In the genomic region with DNA sequence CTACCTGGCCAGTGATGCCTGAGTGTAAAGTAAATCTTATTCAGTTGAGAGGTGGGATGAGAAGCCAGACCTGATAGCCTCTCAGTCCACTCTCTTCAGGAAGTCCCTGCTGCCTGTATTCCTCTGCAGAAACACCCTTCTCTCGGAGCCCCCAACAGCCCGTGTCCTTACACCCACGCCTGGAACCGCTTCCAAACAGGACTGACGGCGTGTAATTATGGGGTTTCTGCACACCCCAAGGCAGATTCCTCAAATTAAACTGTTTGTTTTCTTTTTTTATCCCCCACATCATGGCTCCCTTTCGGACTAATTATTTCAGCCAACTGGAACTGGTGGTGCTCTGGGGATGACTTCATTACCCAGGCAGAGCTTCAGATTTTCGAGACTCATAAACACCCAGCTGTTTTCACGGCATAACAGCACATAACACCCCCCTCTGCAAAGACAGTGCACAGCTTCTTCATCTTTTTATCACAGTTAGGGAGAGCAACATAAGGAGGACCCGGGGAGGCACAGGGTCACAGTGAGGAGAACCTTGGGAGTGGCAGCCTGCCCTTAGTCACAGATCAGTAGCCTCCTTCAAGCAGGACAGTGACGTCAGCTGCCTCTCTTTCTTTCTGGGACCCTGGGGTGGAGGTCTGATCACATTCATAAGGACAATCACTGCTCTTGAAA, we compare ENCODE assay signal across 16 mouse cellular contexts.
DNase-seq lines count a peak whose midpoint lies in the region; ATAC-seq and TF ChIP-seq lines count a peak whose summit lies in the region.
"Had no signal": no experiment of that assay in that cellular context is flagged by ENCODE, and none has a peak within 500 bp of the region (broad histone marks: within the 10 kb centered on the region; RNA-seq: fewer than 3 reads in every experiment).

No protein-coding gene starts in this region.

- no peak overlapping the region for H3K27ac ChIP-seq in kidney, postnatal 0 days
- H3K27ac ChIP-seq in spleen, adult 2 months (ENCODE audit: insufficient read depth, low read length), result peak overlapping the region; percentile 32
- H3K27ac ChIP-seq: heart, embryonic 13.5 days; intestine, embryonic 15.5 days had no signal

- WGBS in kidney, postnatal 0 days, result 18% methylated on average over 11 of the region's 11 CpGs
- WGBS in spleen, adult 2 months, result 87% methylated on average over 11 of the region's 11 CpGs

- H3K27me3 ChIP-seq in kidney, postnatal 0 days (ENCODE audit: insufficient read depth, low read length), result no peaks in the 10 kb centered on the region
- no peaks in the 10 kb centered on the region for H3K27me3 ChIP-seq in spleen, adult 2 months (ENCODE audit: control insufficient read depth, insufficient read depth, low read length)
- H3K27me3 ChIP-seq: heart, embryonic 13.5 days; intestine, embryonic 15.5 days had no signal

- peak; percentile 9 to 13 for DNase-seq in frontal cortex, postnatal 36 days (ENCODE audit: low spot score in 2 of 2)
- no peak for DNase-seq in frontal cortex, postnatal 14 days (ENCODE audit: low spot score in 2 of 2)
- DNase-seq in kidney, postnatal 0 days (ENCODE audit: low spot score), result peak; percentile 11
- no peak for DNase-seq in kidney, postnatal 10 days
- no peak for DNase-seq in spleen, adult 2 months (ENCODE audit: low read depth in 1 of 2, low spot score in 2 of 2)
- DNase-seq in spleen, postnatal 10 days (ENCODE audit: low spot score in 2 of 2), result no peak
- no peak for DNase-seq in adrenal gland, postnatal 14 days
- DNase-seq in thymus, postnatal 10 days (ENCODE audit: low spot score in 2 of 2), result no peak
- DNase-seq: B cell, adult 2 months; cerebellum, adult 9-11 months; layer of hippocampus, adult 9-11 months; lung, postnatal 10 days; spleen, adult 18-20 months had no signal

- H3K9me3 ChIP-seq in kidney, postnatal 0 days (replicated peaks; ENCODE audit: low read length), result no peaks in the 10 kb centered on the region
- H3K9me3 ChIP-seq: heart, embryonic 13.5 days; intestine, embryonic 15.5 days had no signal

- H3K4me2 ChIP-seq in kidney, postnatal 0 days (ENCODE audit: low read length), result no peak overlapping the region
- H3K4me2 ChIP-seq: heart, embryonic 13.5 days; intestine, embryonic 15.5 days; midbrain, embryonic 11.5 days had no signal

- no peak; the same call in 1 of the 2 replicates for ATAC-seq in kidney, postnatal 0 days (replicated peaks; ENCODE audit: low FRiP score, low read depth)
- ATAC-seq: intestine, embryonic 15.5 days had no signal

- peaks cover 9% of the 10 kb centered on the region for H3K4me1 ChIP-seq in kidney, postnatal 0 days (replicated peaks; ENCODE audit: insufficient read depth, low read length)
- H3K4me1 ChIP-seq in spleen, adult 2 months (ENCODE audit: control insufficient read depth, insufficient read depth, insufficient read length), result no peaks in the 10 kb centered on the region
- H3K4me1 ChIP-seq: intestine, embryonic 15.5 days had no signal

- no peak for TF ChIP-seq CTCF in kidney, postnatal 0 days (IDR thresholded peaks at IDR 0.05; ENCODE audit: low read depth)
- no peak for TF ChIP-seq CTCF in spleen, adult 2 months (IDR thresholded peaks at IDR 0.05; ENCODE audit: extremely low read depth, insufficient read depth, insufficient read length, insufficient replicate concordance)

- no peaks in the 10 kb centered on the region for H3K36me3 ChIP-seq in kidney, postnatal 0 days (ENCODE audit: insufficient read depth, low read length)
- no peaks in the 10 kb centered on the region for H3K36me3 ChIP-seq in spleen, adult 2 months (ENCODE audit: control insufficient read depth, insufficient read depth, low read length)
- H3K36me3 ChIP-seq: heart, embryonic 13.5 days; intestine, embryonic 15.5 days had no signal

- no peak overlapping the region for H3K9ac ChIP-seq in kidney, postnatal 0 days (ENCODE audit: low read depth, low read length)
- H3K9ac ChIP-seq: heart, embryonic 13.5 days; intestine, embryonic 15.5 days had no signal

- no peak for TF ChIP-seq POLR2A in spleen, adult 2 months (IDR thresholded peaks at IDR 0.05; ENCODE audit: low read depth, low read length)

- H3K4me3 ChIP-seq in kidney, postnatal 0 days (replicated peaks; ENCODE audit: low read depth, low read length), result no peak overlapping the region
- H3K4me3 ChIP-seq in spleen, adult 2 months (ENCODE audit: extremely low read depth, insufficient read depth, insufficient read length), result no peak overlapping the region
- H3K4me3 ChIP-seq: heart, embryonic 13.5 days; intestine, embryonic 15.5 days had no signal

Comparison
In these comparisons a context has a peak if more than half of its experiments do, and no peak if none do; other contexts are left out.
1. DNase-seq: peak in frontal cortex, postnatal 36 days (2 of 2) and kidney, postnatal 0 days (single experiment); none in frontal cortex, postnatal 14 days (0 of 2), kidney, postnatal 10 days (single experiment), spleen, adult 2 months (0 of 2), spleen, postnatal 10 days (0 of 2), adrenal gland, postnatal 14 days (single experiment) and thymus, postnatal 10 days (0 of 2).